Mouse (Mus musculus) stomach, postnatal 0 days (tissue): ENCODE measurements around the gene Phc3.

Experiments
- CTCF ChIP-seq: IDR thresholded peaks from 2 replicates; pipeline ENCODE4 v1.5.1; 2016; ENCODE audit warnings: antibody characterized with exemption, low read depth, mild to moderate bottlenecking, moderate library complexity
- EP300 ChIP-seq: optimal IDR thresholded peaks from 2 replicates; pipeline ENCODE3; 2016; ENCODE audit warnings: antibody characterized with exemption

DNA sequence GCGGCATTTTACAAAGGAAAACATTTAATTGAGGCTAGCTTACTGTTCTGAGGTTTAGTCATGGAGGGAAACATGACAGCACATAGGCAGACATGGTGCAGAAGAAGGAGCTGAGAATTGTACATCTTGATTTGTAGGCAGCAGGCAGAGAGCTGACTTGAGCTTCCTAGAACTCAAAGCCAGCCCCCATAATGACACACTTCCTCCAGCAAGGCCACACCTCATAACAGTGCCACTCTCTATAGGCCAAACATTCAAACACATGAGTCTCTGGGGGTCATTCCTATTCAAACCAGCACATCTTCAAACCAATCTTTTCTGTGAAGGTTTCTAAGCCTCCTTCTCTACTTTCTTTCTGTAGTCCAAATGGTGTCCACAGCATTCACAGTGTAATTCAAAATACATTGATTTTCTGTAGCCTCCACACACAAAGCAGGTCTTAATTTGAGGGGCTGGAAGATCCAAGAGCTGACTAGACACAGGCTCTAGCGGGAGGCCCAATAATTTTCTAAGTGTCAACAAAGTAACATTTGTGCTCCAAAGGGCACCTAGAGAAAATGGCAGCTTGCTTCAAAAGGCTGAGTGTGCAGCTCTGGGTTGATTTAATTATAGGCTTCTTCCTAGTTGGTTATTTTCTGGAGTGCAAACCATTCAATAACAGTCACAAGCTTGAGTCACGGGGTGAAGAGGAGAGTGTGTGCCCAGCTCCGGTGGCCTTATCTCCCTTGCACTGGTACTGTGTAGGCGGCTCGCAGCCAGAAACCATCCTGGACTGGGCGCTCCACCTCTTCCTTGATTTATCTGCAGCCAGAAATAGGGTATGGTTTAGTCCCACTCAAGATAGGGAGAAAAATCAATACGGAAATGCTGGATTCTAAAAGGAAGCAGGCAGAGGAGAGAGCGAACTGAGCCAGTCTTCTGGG is 18.4 kb upstream of the Phc3 start:
- TF ChIP-seq CTCF: no peak
- no peak for TF ChIP-seq EP300
